Mouse (Mus musculus): ENCODE data around the gene Arhgap45. TPM values are rescaled to one million over a fixed set of nuclear protein-coding genes. Genes with fewer than 3 reads are reported as not detected.
"Not testable (repeated sequence)": the region's sequence is repeated elsewhere in the genome, so short reads cannot be mapped to it uniquely, and the experiment has no call there.

Arhgap45 gene
- polyA plus RNA-seq, 1 experiment: 375 TPM

GRCm38 (mm10) chr10:80051618-80052373 lies 35.3 kb downstream of the Arhgap45 start:
- TF ChIP-seq GATA1 (IDR thresholded peaks at IDR 0.05; ENCODE audit: borderline replicate concordance, low read length): no peak
- TF ChIP-seq FLI1 (IDR thresholded peaks at IDR 0.05; ENCODE audit: low read length): no peak
- no peaks in the 10 kb centered on the region for H3K27me3 ChIP-seq (replicated peaks)
- H3K9me3 ChIP-seq: no peaks in the 10 kb centered on the region
- H3K4me3 ChIP-seq (replicated peaks): peak overlapping the region; percentile 97
- H3K4me1 ChIP-seq: peaks cover 82% of the 10 kb centered on the region
- H3K36me3 ChIP-seq (replicated peaks; ENCODE audit: low read length): peaks cover 29% of the 10 kb centered on the region

- peaks cover 82% of the 10 kb centered on the region for H3K4me1 ChIP-seq
- TF ChIP-seq GATA1 (IDR thresholded peaks at IDR 0.05; ENCODE audit: borderline replicate concordance, low read length) (no peak), FLI1 (IDR thresholded peaks at IDR 0.05; ENCODE audit: low read length) (no peak)
- peak overlapping the region; percentile 97 for H3K4me3 ChIP-seq (replicated peaks)
- H3K9me3 ChIP-seq: no peaks in the 10 kb centered on the region
- H3K27me3 ChIP-seq (replicated peaks): no peaks in the 10 kb centered on the region
- H3K36me3 ChIP-seq (replicated peaks; ENCODE audit: low read length): peaks cover 34% of the 10 kb centered on the region
Observed at GRCm38 (mm10) chr10:80052374-80052764, 35.9 kb downstream of the Arhgap45 start.

- peak overlapping the region; percentile 97 for H3K4me3 ChIP-seq (replicated peaks)
- H3K27me3 ChIP-seq (replicated peaks): no peaks in the 10 kb centered on the region
- peaks cover 44% of the 10 kb centered on the region for H3K36me3 ChIP-seq (replicated peaks; ENCODE audit: low read length)
- H3K4me1 ChIP-seq: peaks cover 82% of the 10 kb centered on the region
- TF ChIP-seq FLI1 (IDR thresholded peaks at IDR 0.05; ENCODE audit: low read length) (no peak), GATA1 (IDR thresholded peaks at IDR 0.05; ENCODE audit: borderline replicate concordance, low read length) (no peak; the same call in 2 of the 3 replicates)
- H3K9me3 ChIP-seq: no peaks in the 10 kb centered on the region
Observed at GRCm38 (mm10) chr10:80053259-80053780, 36.9 kb downstream of the Arhgap45 start.

GRCm38 (mm10) chr10:80053831-80054815 lies 37.7 kb downstream of the Arhgap45 start:
- no peaks in the 10 kb centered on the region for H3K27me3 ChIP-seq (replicated peaks)
- peak overlapping the region; percentile 97 for H3K4me3 ChIP-seq (replicated peaks)
- no peaks in the 10 kb centered on the region for H3K9me3 ChIP-seq
- TF ChIP-seq FLI1 (IDR thresholded peaks at IDR 0.05; ENCODE audit: low read length) (no peak), GATA1 (IDR thresholded peaks at IDR 0.05; ENCODE audit: borderline replicate concordance, low read length) (no peak)
- peaks cover 80% of the 10 kb centered on the region for H3K4me1 ChIP-seq
- peaks cover 52% of the 10 kb centered on the region for H3K36me3 ChIP-seq (replicated peaks; ENCODE audit: low read length)

GRCm38 (mm10) chr10:80054911-80055310 lies 38.5 kb downstream of the Arhgap45 start:
- Histone ChIP-seq H3K4me3 (replicated peaks) (peak overlapping the region; percentile 97), H3K4me1 (peaks cover 80% of the 10 kb centered on the region), H3K36me3 (replicated peaks; ENCODE audit: low read length) (peaks cover 60% of the 10 kb centered on the region)
- not testable (repeated sequence) for H3K9me3 ChIP-seq; H3K27me3 ChIP-seq (replicated peaks)

- Histone ChIP-seq H3K27me3 (replicated peaks) (no peaks in the 10 kb centered on the region), H3K4me3 (replicated peaks) (peak overlapping the region; percentile 97), H3K36me3 (replicated peaks; ENCODE audit: low read length) (peaks cover 64% of the 10 kb centered on the region), H3K9me3 (no peaks in the 10 kb centered on the region), H3K4me1 (peaks cover 80% of the 10 kb centered on the region)
- TF ChIP-seq FLI1 (IDR thresholded peaks at IDR 0.05; ENCODE audit: low read length): no peak
- TF ChIP-seq GATA1 (IDR thresholded peaks at IDR 0.05; ENCODE audit: borderline replicate concordance, low read length): no peak
Observed at GRCm38 (mm10) chr10:80055364-80055763, 38.9 kb downstream of the Arhgap45 start.

GRCm38 (mm10) chr10:80055891-80056290 lies 39.4 kb downstream of the Arhgap45 start:
- TF ChIP-seq GATA1 (IDR thresholded peaks at IDR 0.05; ENCODE audit: borderline replicate concordance, low read length) (no peak), FLI1 (IDR thresholded peaks at IDR 0.05; ENCODE audit: low read length) (no peak)
- peak overlapping the region; percentile 97 for H3K4me3 ChIP-seq (replicated peaks)
- no peaks in the 10 kb centered on the region for H3K9me3 ChIP-seq
- H3K27me3 ChIP-seq (replicated peaks): no peaks in the 10 kb centered on the region
- peaks cover 70% of the 10 kb centered on the region for H3K36me3 ChIP-seq (replicated peaks; ENCODE audit: low read length)
- peaks cover 80% of the 10 kb centered on the region for H3K4me1 ChIP-seq

- peaks cover 80% of the 10 kb centered on the region for H3K4me1 ChIP-seq
- peaks cover 76% of the 10 kb centered on the region for H3K36me3 ChIP-seq (replicated peaks; ENCODE audit: low read length)
- TF ChIP-seq GATA1 (IDR thresholded peaks at IDR 0.05; ENCODE audit: borderline replicate concordance, low read length) (no peak), FLI1 (IDR thresholded peaks at IDR 0.05; ENCODE audit: low read length) (no peak)
- H3K27me3 ChIP-seq (replicated peaks): no peaks in the 10 kb centered on the region
- H3K9me3 ChIP-seq: no peaks in the 10 kb centered on the region
- H3K4me3 ChIP-seq (replicated peaks): peak overlapping the region; percentile 87
Observed at GRCm38 (mm10) chr10:80056506-80056905, 40.1 kb downstream of the Arhgap45 start.

- Histone ChIP-seq H3K4me1 (peaks cover 78% of the 10 kb centered on the region), H3K36me3 (replicated peaks; ENCODE audit: low read length) (peaks cover 82% of the 10 kb centered on the region)
- TF ChIP-seq GATA1 (IDR thresholded peaks at IDR 0.05; ENCODE audit: borderline replicate concordance, low read length) (no peak), FLI1 (IDR thresholded peaks at IDR 0.05; ENCODE audit: low read length) (no peak)
Observed at GRCm38 (mm10) chr10:80056976-80057682, 40.7 kb downstream of the Arhgap45 start.

More at GRCm38 (mm10) chr10:80056976-80057682, 40.7 kb downstream of the Arhgap45 start:
- Histone ChIP-seq H3K9me3 (no peaks in the 10 kb centered on the region), H3K4me3 (replicated peaks) (peak overlapping the region; percentile 87), H3K27me3 (replicated peaks) (no peaks in the 10 kb centered on the region)

Data from megakaryocyte, embryonic 14.5 days (primary cell).